Comparison of ENCODE assay signal across 8 mouse cellular contexts in genomic region chr17:84181502-84182310, GRCm38 (mm10). TPM values are rescaled to one million over a fixed set of nuclear protein-coding genes. Genes with fewer than 3 reads are reported as not detected.
A peak's percentile ranks its signal among the peaks of the same experiment; 100 is the strongest.
DNase-seq lines count a peak whose midpoint lies in the region; ATAC-seq lines count a peak whose summit lies in the region.

No protein-coding gene starts in this region.

- H3K4me2 ChIP-seq in lung, embryonic 15.5 days = peak overlapping the region; percentile 55; the same call in 1 of the 2 replicates

- H3K9ac ChIP-seq in lung, embryonic 15.5 days = no peak overlapping the region

- peak overlapping the region; percentile 89 for H3K27ac ChIP-seq in lung, embryonic 15.5 days

- H3K9me3 ChIP-seq in lung, embryonic 15.5 days = no peaks in the 10 kb centered on the region

- no peaks in the 10 kb centered on the region for H3K27me3 ChIP-seq in lung, embryonic 15.5 days

- no peaks in the 10 kb centered on the region; the same call in 1 of the 2 replicates for H3K36me3 ChIP-seq in lung, embryonic 15.5 days

- no peak overlapping the region; the same call in 1 of the 2 replicates for H3K4me3 ChIP-seq in lung, embryonic 15.5 days

- ATAC-seq in lung, embryonic 15.5 days (ENCODE audit: borderline replicate concordance, extremely low read depth, low FRiP score, low TSS enrichment) = no peak
- no peak for ATAC-seq in erythroid progenitor cell, adult 5-6 weeks (replicated peaks; ENCODE audit: low FRiP score, poor library complexity, severe bottlenecking)

- peaks cover 47% of the 10 kb centered on the region for H3K4me1 ChIP-seq in lung, embryonic 15.5 days

- WGBS in lung, embryonic 15.5 days = 56% methylated on average over 18 of the region's 18 CpGs

- DNase-seq in layer of hippocampus, postnatal 10 days (ENCODE audit: low spot score in 2 of 2) = peak; percentile 47 to 48
- no peak for DNase-seq in layer of hippocampus, adult 18-20 months (ENCODE audit: low spot score in 2 of 2)
- DNase-seq in adrenal gland, postnatal 25 days = peak; percentile 47
- DNase-seq in heart, adult 8-10 months (ENCODE audit: low spot score) = peak; percentile 59
- peak; percentile 61 for DNase-seq in kidney, adult 18-20 months
- DNase-seq in skeletal muscle tissue, adult 2 months (ENCODE audit: low read depth, low spot score) = peak; percentile 65

RNA-seq across cellular contexts. Expression of gene Zfp36l2, which starts 6.0 kb away (rescaled TPM):
- 10 to 100 TPM; 24.4 to 25.4 TPM for total RNA-seq in layer of hippocampus, postnatal 10 days (2021)
- 10 to 100 TPM; 22.0 to 32.5 TPM for total RNA-seq in layer of hippocampus, adult 18-20 months (2021)
- 52.0 and 56.5 TPM in 2 replicates for total RNA-seq in adrenal gland, postnatal 25 days (2021)
- 10 to 100 TPM; 23.5 to 25.4 (median 24.4) TPM for total RNA-seq in heart, adult 8-10 months (2022)
- polyA plus RNA-seq in lung, embryonic 15.5 days (2015; fragmentation: Nextera tagmentation; extraction: Ambion mirVana) = 14.8 and 15.9 TPM in 2 replicates
- total RNA-seq in erythroid progenitor cell, adult 5-6 weeks (2015; ENCODE audit: low replicate concordance) = 38.2 and 62.0 TPM in 2 replicates
- total RNA-seq in erythroid progenitor cell, adult 5-6 weeks (2017; ENCODE audit: low replicate concordance) = 21.8 and 22.3 TPM in 2 replicates

Comparison
In these comparisons a context has a peak if more than half of its experiments do, and no peak if none do; other contexts are left out.
1. DNase-seq: peak in layer of hippocampus, postnatal 10 days (2 of 2), adrenal gland, postnatal 25 days (single experiment), heart, adult 8-10 months (single experiment), kidney, adult 18-20 months (single experiment) and skeletal muscle tissue, adult 2 months (single experiment); none in layer of hippocampus, adult 18-20 months (0 of 2).